Mouse (Mus musculus) hindbrain, embryonic 16.5 days (tissue): ENCODE measurements around the gene Crisp2. TPM values are rescaled to one million over a fixed set of nuclear protein-coding genes. Genes with fewer than 3 reads are reported as not detected.

ENCODE experiments used
- ATAC-seq: fragments of 200-750 bp; cut with Nextera tagmentation; 2 replicates; pipeline ENCODE4 v1.8.0; 2017; ENCODE audit warnings: moderate TSS enrichment, moderate library complexity
- H3K27ac ChIP-seq: fragments of 300-500 bp; sonication (generic); 2 replicates; pipeline ENCODE4 v1.5.1; 2014; ENCODE audit warnings: low read depth, mild to moderate bottlenecking, control low read depth, low read length, moderate library complexity
- H3K27me3 ChIP-seq: fragments of 300-500 bp; sonication (generic); replicated peaks from 2 replicates; pipeline ENCODE4 v1.6.1; 2014; ENCODE audit warnings: low read length; ENCODE audit not compliant: control insufficient read depth, insufficient read depth
- H3K36me3 ChIP-seq: fragments of 300-500 bp; sonication (generic); 2 replicates; pipeline ENCODE4 v1.6.1; 2014; ENCODE audit warnings: mild to moderate bottlenecking, low read length, moderate library complexity, mixed read lengths; ENCODE audit not compliant: control insufficient read depth, insufficient read depth
- H3K4me1 ChIP-seq: fragments of 300-500 bp; sonication (generic); 2 replicates; pipeline ENCODE4 v1.6.1; 2014; ENCODE audit warnings: low read depth, low read length; ENCODE audit not compliant: control insufficient read depth, insufficient read depth
- H3K4me2 ChIP-seq: fragments of 300-500 bp; sonication (generic); 2 replicates; pipeline ENCODE4 v1.6.1; 2014; ENCODE audit warnings: mild to moderate bottlenecking, low read length, control low read depth, moderate library complexity
- H3K4me3 ChIP-seq: fragments of 300-500 bp; sonication (generic); 2 replicates; pipeline ENCODE4 v1.5.1; 2014; ENCODE audit warnings: mild to moderate bottlenecking, low read length, control low read depth, moderate library complexity
- H3K9ac ChIP-seq: fragments of 300-500 bp; sonication (generic); 2 replicates; pipeline ENCODE4 v1.6.1; 2014; ENCODE audit warnings: low read depth, mild to moderate bottlenecking, control low read depth, low read length, moderate library complexity
- H3K9me3 ChIP-seq: fragments of 300-500 bp; sonication (generic); 2 replicates; pipeline ENCODE4 v1.6.1; 2014; ENCODE audit warnings: mild to moderate bottlenecking, low read length, moderate library complexity; ENCODE audit not compliant: control insufficient read depth
- WGBS: fragments of 180-500 bp; shearing (Covaris S2); extraction: QIAGEN DNeasy Blood & Tissue Kit; methylation state at CpG from one replicate; pipeline ENCODE4 v1.1.7; 2014; 5-methylcytosine and 5-hydroxymethylcytosine counted together
- polyA plus RNA-seq: library from polyadenylated mRNA; unstranded; fragments of >200 nt; fragmentation: Nextera tagmentation; extraction: Ambion mirVana; gene quantifications from 2 replicates; pipeline ENCODE4 v1.2.1, GENCODE M21; 2015

Crisp2 gene
- not detected in 2 replicates for polyA plus RNA-seq

- 86% methylated on average over 2 of the region's 2 CpGs for WGBS
- no peak within 1 kb of the TSS for H3K27ac ChIP-seq
- no peaks in the 10 kb centered on the region for H3K36me3 ChIP-seq
- ATAC-seq: no peak
- no peaks in the 10 kb centered on the region for H3K9me3 ChIP-seq
- no peak within 1 kb of the TSS for H3K4me3 ChIP-seq
- H3K4me2 ChIP-seq: no peak within 1 kb of the TSS
- H3K9ac ChIP-seq: no peak within 1 kb of the TSS
- no peaks in the 10 kb centered on the region for H3K27me3 ChIP-seq
- no peaks in the 10 kb centered on the region for H3K4me1 ChIP-seq
Observed at GRCm38 (mm10) chr17:40806953-40807572, at the start of gene Crisp2. Gene Crisp2, minus strand, starts transcription at chr17:40807003.

GRCm38 (mm10) chr17:40855065-40855464 is 48.3 kb upstream of the Crisp2 start:
- Histone ChIP-seq H3K9ac (no peak overlapping the region), H3K4me1 (no peaks in the 10 kb centered on the region), H3K27me3 (no peaks in the 10 kb centered on the region), H3K27ac (no peak overlapping the region), H3K4me2 (no peak overlapping the region), H3K9me3 (no peaks in the 10 kb centered on the region), H3K4me3 (no peak overlapping the region), H3K36me3 (no peaks in the 10 kb centered on the region)
- no peak for ATAC-seq

GRCm38 (mm10) chr17:40837308-40837707 is 30.5 kb upstream of the Crisp2 start:
- peak; percentile 52; the same call in 1 of the 2 replicates for ATAC-seq
- Histone ChIP-seq H3K9me3 (no peaks in the 10 kb centered on the region), H3K4me3 (no peak overlapping the region), H3K36me3 (no peaks in the 10 kb centered on the region), H3K4me2 (no peak overlapping the region), H3K27me3 (no peaks in the 10 kb centered on the region), H3K4me1 (no peaks in the 10 kb centered on the region), H3K27ac (no peak overlapping the region), H3K9ac (no peak overlapping the region)

- Histone ChIP-seq H3K36me3 (no peaks in the 10 kb centered on the region), H3K4me1 (no peaks in the 10 kb centered on the region), H3K9ac (no peak overlapping the region), H3K27me3 (no peaks in the 10 kb centered on the region), H3K4me3 (no peak overlapping the region), H3K9me3 (no peaks in the 10 kb centered on the region), H3K4me2 (no peak overlapping the region), H3K27ac (no peak overlapping the region)
- no peak for ATAC-seq
- WGBS: 55% methylated on average over 2 of the region's 2 CpGs
Observed at GRCm38 (mm10) chr17:40831870-40832269, 25.1 kb upstream of the Crisp2 start.

GRCm38 (mm10) chr17:40824549-40824948 is 17.7 kb upstream of the Crisp2 start:
- H3K36me3 ChIP-seq: no peaks in the 10 kb centered on the region
- no peak overlapping the region for H3K4me2 ChIP-seq
- no peaks in the 10 kb centered on the region for H3K27me3 ChIP-seq
- no peak overlapping the region for H3K27ac ChIP-seq
- no peak overlapping the region for H3K4me3 ChIP-seq
- no peaks in the 10 kb centered on the region for H3K9me3 ChIP-seq
- H3K4me1 ChIP-seq: no peaks in the 10 kb centered on the region
- no peak for ATAC-seq
- WGBS: 60% methylated on average over 8 of the region's 8 CpGs
- H3K9ac ChIP-seq: no peak overlapping the region

GRCm38 (mm10) chr17:40823817-40824216 is 17.0 kb upstream of the Crisp2 start:
- Histone ChIP-seq H3K4me3 (no peak overlapping the region), H3K4me1 (no peaks in the 10 kb centered on the region), H3K27ac (no peak overlapping the region), H3K9me3 (no peaks in the 10 kb centered on the region), H3K27me3 (no peaks in the 10 kb centered on the region), H3K9ac (no peak overlapping the region), H3K36me3 (no peaks in the 10 kb centered on the region), H3K4me2 (no peak overlapping the region)
- 27% methylated on average over 4 of the region's 4 CpGs for WGBS
- ATAC-seq: no peak

GRCm38 (mm10) chr17:40821477-40821876 is 14.7 kb upstream of the Crisp2 start:
- Histone ChIP-seq H3K4me2 (no peak overlapping the region), H3K4me3 (no peak overlapping the region), H3K9me3 (no peaks in the 10 kb centered on the region), H3K36me3 (no peaks in the 10 kb centered on the region), H3K27ac (no peak overlapping the region), H3K4me1 (no peaks in the 10 kb centered on the region), H3K27me3 (no peaks in the 10 kb centered on the region), H3K9ac (no peak overlapping the region)
- no peak for ATAC-seq
- 83% methylated on average over 9 of the region's 9 CpGs for WGBS

GRCm38 (mm10) chr17:40817340-40817943 is 10.6 kb upstream of the Crisp2 start:
- no peaks in the 10 kb centered on the region for H3K9me3 ChIP-seq
- no peak overlapping the region for H3K9ac ChIP-seq
- no peak overlapping the region for H3K4me3 ChIP-seq
- no peaks in the 10 kb centered on the region for H3K36me3 ChIP-seq
- H3K27ac ChIP-seq: no peak overlapping the region
- no peak for ATAC-seq
- no peaks in the 10 kb centered on the region for H3K4me1 ChIP-seq
- H3K4me2 ChIP-seq: no peak overlapping the region
- WGBS: 78% methylated on average over 4 of the region's 4 CpGs
- H3K27me3 ChIP-seq: no peaks in the 10 kb centered on the region

GRCm38 (mm10) chr17:40812259-40812658 is 5.5 kb upstream of the Crisp2 start:
- no peak overlapping the region for H3K4me2 ChIP-seq
- WGBS: 84% methylated on average over 2 of the region's 2 CpGs
- no peak overlapping the region for H3K9ac ChIP-seq
- no peak overlapping the region for H3K27ac ChIP-seq
- H3K4me3 ChIP-seq: no peak overlapping the region
- ATAC-seq: no peak
- H3K36me3 ChIP-seq: no peaks in the 10 kb centered on the region
- no peaks in the 10 kb centered on the region for H3K9me3 ChIP-seq
- H3K27me3 ChIP-seq: no peaks in the 10 kb centered on the region
- no peaks in the 10 kb centered on the region for H3K4me1 ChIP-seq
